Mouse (Mus musculus) layer of hippocampus, adult 9-11 months (tissue): ENCODE measurements around the gene Orai1.
"Not testable (repeated sequence)": the region's sequence is repeated elsewhere in the genome, so short reads cannot be mapped to it uniquely, and the experiment has no call there.

Source experiments
- DNase-seq: peaks from one replicate; pipeline ENCODE4 v3.0.0; 2022

Gene Orai1

DNA sequence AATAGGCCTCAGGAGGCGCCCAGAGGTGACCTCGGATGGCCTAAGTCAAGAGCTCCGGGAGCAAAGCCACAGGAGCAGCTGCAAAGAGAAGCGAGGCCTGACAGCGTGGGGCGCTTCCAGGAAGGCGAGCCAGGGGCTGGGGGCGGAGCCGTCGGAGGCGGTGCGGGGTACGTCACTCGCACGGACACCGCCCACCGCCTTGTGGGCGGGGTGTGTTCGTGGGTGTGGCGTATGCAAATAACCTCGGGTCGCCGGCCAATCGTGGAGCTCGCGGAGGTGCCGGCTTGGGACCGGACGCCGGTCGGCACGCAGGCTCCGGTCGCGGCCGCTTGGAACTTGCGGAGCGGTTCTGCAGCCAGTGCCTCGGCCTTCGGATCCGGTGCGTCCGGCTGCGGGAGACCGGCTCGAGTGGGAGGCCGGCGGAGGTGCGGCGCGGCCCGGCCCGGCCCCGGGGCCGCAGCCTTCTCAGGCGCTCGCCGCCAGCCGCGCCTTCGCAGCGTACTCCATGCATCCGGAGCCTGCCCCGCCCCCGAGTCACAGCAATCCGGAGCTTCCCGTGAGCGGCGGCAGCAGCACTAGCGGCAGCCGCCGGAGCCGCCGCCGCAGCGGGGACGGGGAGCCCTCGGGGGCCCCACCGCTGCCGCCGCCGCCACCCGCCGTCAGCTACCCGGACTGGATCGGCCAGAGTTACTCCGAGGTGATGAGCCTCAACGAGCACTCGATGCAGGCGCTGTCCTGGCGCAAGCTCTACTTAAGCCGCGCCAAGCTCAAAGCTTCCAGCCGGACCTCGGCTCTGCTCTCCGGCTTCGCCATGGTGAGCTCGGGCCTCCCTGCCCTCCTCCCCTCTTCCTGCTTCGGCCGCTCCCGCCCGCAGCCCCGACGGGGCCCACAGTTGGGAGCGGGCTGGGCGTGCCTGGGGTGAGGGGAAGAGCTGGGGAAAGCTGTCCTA, at the start of gene Orai1:
Gene Orai1 (plus strand): TSS at position 322 of the 949 bp plus-strand sequence.
- peak; percentile 98 for DNase-seq

DNA sequence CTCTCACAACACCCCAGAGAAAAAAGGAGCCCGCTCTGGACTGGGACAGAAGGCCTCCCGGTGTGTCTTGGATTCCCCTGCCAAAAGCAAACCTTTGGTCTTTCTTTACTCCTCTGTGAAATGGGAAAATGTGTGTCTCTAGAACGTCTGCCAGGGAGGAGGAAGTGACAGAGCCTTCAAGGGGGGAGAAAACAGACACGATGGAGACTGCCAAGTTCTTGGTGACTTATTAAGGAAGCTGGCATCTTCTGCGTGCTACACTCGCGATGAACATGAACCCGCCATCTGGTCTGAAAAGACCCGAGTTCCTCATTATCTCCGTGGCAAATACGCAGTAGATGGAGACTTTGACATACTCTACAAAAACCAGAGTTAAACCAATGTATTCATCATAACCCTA, 49.4 kb upstream of the Orai1 start:
- DNase-seq = peak; percentile 72

DNA sequence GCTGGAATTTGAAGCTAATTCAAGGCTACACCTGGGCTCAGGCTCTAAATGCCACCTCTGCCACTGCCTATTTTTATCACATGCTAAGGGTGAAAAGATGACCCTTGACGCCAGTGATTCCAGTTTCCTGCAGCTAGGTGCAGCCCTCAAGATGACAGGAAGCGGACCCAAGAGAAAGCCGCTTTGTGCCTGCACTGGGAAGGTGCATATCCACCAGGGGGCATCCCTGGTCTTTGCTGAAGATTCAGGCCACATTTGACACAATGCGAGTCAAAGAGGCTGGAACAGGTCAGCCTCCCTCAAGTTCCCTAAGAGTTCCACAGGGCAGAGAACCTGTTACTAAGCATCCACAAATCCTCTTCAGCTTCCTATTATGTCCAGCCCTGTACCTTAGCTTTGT, 46.6 kb upstream of the Orai1 start:
- DNase-seq = peak; percentile 79

DNA sequence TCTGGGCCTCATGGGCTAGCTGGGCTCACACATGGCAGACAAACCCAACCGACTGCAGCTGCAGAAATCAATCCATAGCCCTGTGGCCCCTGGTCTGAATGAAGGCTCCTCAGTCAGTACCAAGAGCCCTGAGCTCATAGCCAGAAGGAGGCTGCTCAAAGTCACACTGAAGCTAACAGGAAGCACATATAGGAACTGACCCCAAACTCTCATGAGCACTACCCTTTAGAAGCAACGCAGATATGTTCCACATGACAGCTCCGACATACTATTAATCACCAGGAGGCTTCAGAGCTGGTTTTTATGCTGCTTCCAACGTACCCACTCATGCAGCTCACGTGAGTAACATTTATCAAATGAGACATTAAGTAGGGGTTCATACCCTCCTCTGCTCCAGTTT, 44.8 kb upstream of the Orai1 start:
- no peak for DNase-seq

DNA sequence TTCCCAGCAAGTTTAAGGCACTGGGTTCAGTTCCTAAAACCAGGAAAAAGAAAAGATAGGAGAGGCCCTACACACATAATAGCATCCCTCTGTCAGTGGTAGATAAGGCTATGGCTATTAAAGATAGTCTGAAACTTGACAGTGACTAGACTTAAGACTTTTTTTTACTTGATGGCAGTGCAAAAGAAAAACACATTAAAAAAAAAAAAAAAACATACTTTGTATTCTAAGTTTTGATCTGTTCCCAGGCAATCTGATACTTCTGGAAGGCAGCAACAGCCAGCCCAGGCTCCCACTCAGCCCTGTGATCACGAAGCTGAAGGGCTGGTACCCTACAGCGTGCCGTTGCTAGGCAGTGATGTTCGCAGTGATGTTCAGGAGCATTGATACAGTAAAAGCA, 43.4 kb upstream of the Orai1 start:
- peak; percentile 37 for DNase-seq

DNA sequence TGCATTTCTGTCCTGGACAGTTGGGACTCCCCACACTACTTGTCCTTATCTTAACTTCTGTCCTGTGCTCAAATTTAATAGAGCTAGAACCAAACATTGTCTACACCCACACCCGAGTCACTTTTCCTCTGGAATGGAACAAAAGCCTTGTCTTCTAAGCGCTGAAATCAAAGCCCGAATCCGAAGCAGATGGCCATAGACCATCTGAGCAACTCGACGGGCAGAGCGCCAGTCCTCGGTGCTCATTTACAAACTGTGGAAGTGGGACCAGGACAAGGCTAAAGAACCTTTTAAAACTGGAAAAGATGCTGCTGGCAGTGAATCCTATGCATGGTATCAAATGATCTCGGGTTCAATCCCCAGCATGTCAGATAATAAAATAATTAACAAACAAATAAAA, 42.8 kb upstream of the Orai1 start:
- peak; percentile 74 for DNase-seq

DNA sequence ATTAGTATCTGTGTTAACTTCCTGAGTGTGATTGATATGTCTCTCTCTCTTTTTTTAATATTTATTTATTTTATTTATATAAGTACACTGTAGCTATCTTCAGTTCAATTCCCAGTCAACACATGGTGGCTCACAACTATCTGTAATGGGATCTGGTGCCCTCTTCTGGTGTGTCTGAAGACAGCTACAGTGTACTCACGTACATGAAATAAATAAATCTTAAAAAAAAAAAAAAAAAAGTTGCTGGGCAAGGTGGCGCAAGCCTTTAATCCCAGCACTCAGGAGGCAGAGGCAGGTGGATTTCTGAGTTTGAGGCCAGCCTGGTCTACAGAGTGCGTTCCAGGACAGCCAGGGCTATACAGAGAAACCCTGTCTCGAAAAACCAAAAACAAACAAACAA, 40.2 kb upstream of the Orai1 start:
- not testable (repeated sequence) for DNase-seq

DNA sequence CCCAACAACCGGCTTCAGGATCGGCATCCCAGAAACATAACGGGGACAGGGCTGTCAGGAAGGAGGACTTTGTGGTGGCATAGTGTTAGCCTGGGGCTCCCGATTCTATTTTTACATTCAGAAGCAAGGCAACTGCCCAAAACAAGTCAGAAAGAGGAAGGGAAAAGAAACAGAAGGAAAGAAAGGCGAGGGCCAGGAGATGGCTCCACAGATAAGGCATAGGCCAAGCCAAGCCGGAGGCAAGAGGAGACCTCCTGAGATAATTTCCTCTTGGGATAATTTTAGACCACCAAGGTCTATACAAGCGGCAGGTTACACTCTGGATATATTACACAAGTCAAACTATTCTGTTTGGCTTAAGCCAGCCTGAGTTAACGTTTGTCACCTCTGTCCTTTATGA, 35.9 kb upstream of the Orai1 start:
- no peak for DNase-seq

DNA sequence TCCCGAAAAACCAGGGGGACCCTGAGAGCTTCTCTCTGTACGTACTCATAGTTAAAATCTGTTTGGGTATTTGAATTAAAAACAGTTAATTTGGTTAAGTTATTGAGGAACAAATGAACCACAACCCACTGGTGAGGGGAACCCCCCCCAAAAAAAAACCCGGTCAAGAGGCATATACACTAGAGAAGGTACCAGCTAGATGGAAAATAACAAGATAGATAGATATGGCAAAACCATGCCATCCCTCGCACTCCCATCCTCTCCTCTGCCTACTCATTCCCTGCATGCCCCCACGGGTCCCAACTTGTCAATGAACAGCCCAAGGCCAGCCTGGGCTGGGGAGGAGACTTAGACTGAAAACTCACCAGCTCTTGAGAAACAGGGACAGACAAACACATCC, 30.4 kb upstream of the Orai1 start:
- DNase-seq = no peak

DNA sequence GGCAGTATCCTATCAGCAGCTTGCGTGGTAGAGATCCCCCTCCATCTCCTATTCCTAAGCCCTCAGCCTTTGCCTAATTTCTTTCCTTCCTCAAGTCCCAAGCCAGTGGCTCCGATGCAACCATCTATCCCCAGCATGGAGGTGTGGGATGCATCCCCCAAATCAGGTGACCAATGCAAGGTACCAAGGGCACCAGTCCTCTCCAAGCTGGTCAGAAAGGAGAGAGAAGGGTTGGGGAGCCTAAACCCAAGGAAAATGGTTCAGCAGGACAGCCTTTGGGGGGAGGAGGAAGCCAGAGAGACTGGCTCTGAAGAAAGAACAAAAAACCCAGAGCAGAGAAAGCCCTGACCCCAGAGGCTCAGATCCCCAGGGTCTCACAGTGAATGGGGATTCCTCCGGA, 29.6 kb upstream of the Orai1 start:
- DNase-seq = no peak

DNA sequence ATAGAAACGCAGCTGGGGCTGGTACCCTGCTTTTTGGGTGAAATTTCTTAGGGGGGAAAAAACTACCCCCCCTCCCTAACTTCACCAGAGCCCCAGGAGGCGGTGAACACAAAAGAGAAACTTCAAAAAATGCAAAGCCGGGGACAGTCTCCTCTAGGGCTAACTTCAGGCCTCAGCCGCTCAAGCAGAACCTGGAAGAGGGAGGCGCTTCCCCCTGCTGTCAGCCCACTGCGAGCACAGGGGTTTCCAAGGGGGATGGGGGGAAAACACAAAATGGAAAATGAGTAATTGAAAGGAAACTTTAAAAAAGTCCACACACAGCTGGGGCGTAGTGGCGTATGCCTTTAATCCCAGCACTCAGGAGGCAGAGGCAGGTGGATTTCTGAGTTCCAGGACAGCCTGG, 28.8 kb upstream of the Orai1 start:
- no peak for DNase-seq

DNA sequence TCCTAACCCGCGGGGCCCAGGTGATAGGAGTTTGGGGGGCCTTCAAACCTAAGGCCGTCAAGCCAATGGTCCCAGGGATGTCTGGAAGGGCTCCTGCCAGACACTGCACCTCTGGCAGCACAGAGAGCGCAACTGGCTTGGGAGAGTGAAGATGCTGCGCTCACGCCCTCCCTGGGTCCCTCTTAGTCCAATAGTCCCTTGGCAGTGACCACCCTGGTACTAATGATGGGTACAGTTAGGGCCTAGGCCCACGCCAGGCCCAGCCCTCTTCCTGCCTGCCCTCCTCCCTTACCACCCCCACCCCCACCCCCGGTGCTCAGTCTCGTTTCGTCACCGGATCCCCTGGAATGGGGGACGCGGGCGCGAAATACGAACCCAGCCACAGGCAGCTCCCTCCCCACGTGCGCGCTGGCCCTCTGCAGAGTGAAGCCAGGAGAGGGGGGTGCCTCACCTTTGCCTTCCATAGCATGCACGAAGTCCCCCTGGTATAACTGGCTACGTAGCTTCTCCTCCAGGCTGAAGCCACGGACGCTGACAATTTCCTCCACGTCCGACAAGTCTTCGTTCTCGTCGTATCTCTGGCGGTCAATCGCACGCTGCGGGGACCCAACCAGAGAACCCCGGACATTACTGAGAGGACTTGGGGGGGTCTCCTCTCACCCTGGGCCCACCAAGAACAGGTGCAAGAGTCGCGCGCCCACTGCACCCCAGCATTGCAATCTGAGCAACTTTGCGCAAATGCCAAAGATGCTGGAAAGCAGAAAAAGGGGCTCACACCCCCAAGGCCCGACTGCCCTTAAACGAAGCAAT, 27.5 kb upstream of the Orai1 start:
- DNase-seq = no peak

DNA sequence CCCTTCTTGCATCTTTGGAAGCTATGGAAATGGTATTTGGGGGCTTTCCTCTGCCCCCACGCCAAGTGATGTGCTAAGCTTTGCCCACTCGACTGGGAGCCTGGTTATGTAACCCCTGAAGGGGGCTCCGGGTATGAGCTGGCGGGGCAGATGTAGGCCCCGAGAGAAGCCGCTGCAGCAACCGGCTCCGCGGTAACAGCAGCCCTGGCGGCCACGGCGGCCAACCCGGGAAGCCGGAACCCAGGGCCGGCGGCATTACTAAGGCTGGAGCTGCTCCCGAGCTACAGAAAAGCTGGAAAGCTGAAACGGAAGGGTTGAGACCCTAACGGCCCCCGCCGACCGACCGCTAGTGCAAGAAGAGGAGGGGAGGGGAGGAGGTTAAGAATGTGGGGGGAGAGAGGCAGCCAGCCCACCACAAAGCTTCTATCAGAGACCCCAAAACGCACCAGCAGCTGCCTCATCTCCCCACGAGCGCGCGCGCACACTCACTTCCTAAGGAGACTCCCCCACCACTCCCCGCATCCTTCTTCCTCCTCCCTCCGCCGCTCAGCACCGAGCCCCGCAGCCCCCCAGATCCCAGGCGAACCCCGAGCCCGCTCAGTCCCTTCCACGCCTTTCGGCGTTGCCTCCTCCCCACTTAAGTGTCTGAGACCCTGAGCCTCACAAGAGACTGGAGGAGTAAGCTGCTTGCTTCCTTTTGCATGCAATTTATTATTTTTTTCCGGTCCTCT, 26.7 kb upstream of the Orai1 start:
- no peak for DNase-seq

DNA sequence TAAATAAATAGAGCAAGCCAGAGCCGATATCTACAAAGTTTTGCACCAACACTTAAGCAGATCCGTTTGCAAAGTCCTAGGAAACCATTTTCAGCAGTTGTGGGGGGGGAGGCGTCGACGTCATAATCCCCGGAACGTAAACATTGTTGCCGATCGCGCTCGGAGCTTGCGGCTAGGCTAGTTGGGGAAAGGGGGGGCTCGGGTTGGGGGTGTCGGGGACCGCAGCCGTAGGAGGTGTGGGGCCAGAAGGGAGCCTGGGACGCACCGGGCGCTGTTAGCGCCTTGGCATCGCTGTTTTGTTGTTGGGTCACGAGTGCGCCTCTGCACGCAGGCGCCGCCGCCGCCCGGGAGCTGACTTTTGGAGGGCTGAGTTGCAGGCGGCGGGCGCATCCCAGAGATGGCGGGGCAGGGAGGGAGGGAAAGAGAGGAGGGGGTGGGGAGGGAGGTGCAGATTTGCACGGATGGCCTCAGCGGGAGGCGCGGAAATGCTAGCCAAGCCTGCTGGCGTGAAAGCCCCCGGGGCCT, 25.8 kb upstream of the Orai1 start:
- peak; percentile 79 for DNase-seq

DNA sequence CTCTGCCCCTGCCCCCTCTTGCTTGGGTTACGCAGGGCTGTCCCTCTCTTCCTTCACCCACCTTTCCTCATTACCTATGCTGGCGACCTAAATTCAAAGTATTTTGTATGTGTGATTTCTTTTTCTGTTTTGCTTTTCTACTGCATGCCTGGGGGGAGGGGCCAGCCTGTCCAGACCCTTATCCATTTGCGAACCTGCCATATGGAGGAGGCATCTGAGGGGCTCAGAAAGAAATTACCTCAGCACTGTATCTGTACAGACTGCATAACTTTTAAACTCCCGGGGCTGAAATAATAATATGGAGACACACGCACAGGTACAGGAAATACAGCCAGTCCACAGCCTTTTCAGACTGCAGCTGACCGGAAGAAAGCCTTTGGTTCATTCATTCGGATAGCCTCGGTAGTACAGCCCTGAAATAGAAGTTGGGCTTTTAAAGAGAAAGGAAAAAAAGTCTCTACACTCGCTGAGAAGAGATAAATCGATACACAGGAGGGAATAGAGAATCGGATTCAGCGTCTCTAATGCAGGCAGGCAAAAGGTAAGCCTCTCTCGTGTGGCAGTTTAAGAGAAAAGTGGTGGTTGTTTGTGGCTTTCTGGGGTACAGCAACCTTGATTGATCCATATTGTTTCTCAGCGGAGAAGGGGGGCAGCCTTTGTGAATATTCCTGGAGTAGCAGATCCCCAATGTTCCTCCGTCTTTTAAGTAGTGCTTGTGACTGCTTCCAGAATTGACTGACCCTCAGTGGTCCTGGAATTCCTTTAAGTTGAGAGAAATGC, 25.1 kb upstream of the Orai1 start, which contains the start of gene Kdm2b:
Gene Kdm2b (minus strand): TSS at position 273 of the 780 bp plus-strand sequence.
- no peak for DNase-seq

DNA sequence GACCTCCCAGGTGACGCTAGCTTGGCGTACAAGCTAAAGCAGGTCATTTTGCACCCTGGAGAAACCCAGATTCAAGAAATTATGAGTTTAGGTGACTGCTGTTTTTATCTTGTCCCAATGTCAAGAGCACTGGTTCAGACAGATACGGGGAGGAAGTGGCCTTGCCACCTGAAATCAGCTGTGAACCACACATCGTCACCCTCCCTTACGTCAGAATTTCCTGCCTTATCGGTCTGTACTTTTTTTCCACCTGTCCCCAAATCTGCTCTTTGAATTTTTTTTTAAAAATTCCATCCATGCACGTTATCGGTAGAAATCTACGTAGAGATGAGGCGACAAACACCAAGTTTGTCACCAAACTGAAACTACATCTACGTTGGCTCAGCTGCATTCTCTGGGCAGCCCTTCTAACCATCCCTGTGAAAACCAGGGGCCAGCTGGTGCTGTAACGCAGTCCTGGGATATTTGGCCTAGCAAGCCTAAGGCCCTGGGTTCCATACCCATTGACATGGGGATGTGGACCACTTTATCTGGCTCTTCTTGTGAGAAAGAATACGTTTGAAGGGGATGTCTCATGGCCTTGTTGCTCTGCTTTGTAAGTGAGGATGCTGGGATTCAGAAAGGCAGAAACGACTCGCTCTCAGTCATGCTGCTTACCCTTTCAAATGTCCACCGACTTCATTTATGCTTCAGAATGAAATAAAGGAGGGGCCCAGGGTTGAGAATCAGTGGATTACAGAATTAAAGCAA, 24.3 kb upstream of the Orai1 start:
- DNase-seq = no peak

DNA sequence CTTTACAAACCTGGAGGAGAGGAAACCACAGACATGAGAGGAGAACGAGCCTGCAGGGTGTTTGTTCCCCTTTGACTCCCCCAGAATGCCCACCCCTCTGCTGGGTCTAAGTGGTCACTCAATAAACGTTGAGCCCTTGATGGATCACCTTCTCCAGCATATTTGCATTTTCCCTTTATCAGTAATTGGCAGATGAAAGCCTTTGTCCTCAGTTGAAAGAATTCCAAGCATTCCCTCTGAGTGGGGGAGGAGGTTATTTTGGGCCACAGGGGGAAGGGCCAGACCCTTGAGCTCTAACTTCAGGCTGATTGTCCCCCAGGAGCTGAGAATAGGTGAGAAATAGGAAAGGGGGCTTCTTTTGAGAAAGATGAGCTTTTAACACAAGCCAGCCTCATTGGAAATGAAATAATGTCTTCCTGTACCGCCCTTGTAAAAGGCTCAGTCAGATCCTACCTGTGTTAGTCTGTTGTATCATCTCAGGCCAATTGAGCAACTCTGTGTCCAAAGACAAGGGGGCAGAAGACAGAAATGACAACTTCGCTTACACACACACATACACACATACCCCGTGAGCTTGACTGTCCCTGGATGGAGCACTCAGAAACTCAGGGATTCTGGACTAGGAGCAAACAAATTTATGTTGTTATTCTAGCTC, 23.4 kb upstream of the Orai1 start:
- no peak for DNase-seq

DNA sequence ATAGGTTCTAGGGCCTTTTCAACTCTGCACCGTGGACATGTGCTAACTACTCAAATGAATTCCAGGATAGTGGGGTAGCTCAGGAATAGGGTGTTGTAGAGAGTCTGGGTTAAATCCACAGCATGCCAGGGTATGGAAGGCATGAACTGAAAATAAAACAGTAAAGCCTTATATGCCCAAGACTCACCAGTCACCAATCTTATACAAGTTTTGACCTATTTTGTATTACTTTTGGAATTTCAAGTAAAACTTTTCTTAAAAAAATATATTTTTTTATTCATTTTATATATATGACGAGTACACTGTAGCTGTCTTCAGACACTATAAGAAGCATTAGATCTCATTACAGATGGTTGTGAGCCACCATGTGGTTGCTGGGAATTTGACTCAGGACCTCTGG, 21.1 kb upstream of the Orai1 start:
- no peak for DNase-seq

DNA sequence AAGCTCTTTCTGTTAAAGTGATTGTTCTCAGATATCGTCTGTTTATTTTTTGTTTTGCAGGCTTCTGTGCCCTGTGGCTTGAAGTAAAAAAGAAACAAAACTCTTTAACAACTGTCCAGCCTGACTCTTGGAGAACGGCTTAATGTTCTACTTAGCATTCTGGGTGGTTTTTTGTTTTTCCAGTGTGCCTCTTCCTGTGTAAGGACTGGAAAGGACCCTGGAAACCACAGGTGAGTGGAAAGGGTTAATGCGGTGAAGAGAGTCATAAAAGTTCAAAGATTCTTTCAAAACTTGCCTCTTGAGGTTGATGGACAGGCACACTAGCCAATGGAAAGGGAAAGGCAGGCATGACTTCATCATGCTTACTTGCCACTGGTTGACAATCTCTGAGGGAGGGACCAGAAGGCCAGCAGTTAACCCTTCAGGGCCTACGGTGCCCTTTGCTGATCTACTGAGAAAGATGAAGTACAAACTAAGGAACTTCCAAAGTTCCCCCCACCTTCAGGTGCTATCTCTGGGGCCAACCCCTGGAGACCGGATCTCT, 20.5 kb upstream of the Orai1 start:
- DNase-seq = peak; percentile 87

DNA sequence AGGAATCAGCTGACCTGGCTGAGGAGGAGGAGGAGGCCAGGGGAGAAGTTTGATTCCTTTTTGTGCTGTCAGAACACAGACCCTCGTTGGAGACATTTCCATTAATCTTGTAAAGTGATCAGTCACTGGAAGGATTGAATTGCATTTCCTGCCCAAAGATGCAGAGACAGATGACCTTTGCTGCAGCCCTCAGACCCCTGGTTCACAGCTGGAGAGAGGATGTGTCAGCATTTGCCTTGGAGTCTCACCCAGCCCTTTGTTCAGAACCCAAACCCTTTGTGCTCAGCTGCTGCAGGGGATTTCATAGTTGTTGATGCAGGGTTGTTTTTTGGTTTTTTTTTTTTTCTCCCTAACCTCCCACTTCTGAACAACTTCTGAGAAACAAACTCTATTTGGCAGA, 20.0 kb upstream of the Orai1 start:
- DNase-seq = no peak
